Mouse (Mus musculus): Measurements from ENCODE around the gene Rag2. TPM values are rescaled to one million over a fixed set of nuclear protein-coding genes. Genes with fewer than 3 reads are reported as not detected.

The Rag2 gene
- not detected in 2 replicates for polyA plus RNA-seq (2011; ENCODE audit: insufficient read length, low read depth, missing spikeins)

GRCm38 (mm10) chr2:101624526-101624925, at the start of gene Rag2:
Rag2 (plus strand) TSS chr2:101624718.
- Histone ChIP-seq H3K27ac (ENCODE audit: insufficient read depth, low read length) (no peak within 1 kb of the TSS), H3K4me1 (ENCODE audit: control insufficient read depth, insufficient read depth, low read length) (no peaks in the 10 kb centered on the region), H3K4me3 (ENCODE audit: insufficient read depth, low read length) (no peak within 1 kb of the TSS)
- TF ChIP-seq CTCF (IDR thresholded peaks at IDR 0.05; ENCODE audit: borderline replicate concordance, insufficient read depth, low read length) (no peak), POLR2A (IDR thresholded peaks at IDR 0.05; ENCODE audit: low read depth, low read length) (no peak)

GRCm38 (mm10) chr2:101577243-101577642, 47.3 kb upstream of the Rag2 start:
- no peak for TF ChIP-seq CTCF (IDR thresholded peaks at IDR 0.05; ENCODE audit: borderline replicate concordance, insufficient read depth, low read length)
- no peak for TF ChIP-seq POLR2A (IDR thresholded peaks at IDR 0.05; ENCODE audit: low read depth, low read length)
- H3K27ac ChIP-seq (ENCODE audit: insufficient read depth, low read length): no peak overlapping the region
- no peaks in the 10 kb centered on the region for H3K4me1 ChIP-seq (ENCODE audit: control insufficient read depth, insufficient read depth, low read length)
- no peak overlapping the region for H3K4me3 ChIP-seq (ENCODE audit: insufficient read depth, low read length)

- Histone ChIP-seq H3K4me3 (ENCODE audit: insufficient read depth, low read length) (no peak overlapping the region), H3K4me1 (ENCODE audit: control insufficient read depth, insufficient read depth, low read length) (no peaks in the 10 kb centered on the region), H3K27ac (ENCODE audit: insufficient read depth, low read length) (no peak overlapping the region)
- TF ChIP-seq CTCF (IDR thresholded peaks at IDR 0.05; ENCODE audit: borderline replicate concordance, insufficient read depth, low read length) (no peak), POLR2A (IDR thresholded peaks at IDR 0.05; ENCODE audit: low read depth, low read length) (no peak)
Observed at GRCm38 (mm10) chr2:101580027-101580426, 44.5 kb upstream of the Rag2 start.

GRCm38 (mm10) chr2:101580428-101580827, 44.1 kb upstream of the Rag2 start:
- Histone ChIP-seq H3K27ac (ENCODE audit: insufficient read depth, low read length) (no peak overlapping the region), H3K4me1 (ENCODE audit: control insufficient read depth, insufficient read depth, low read length) (no peaks in the 10 kb centered on the region), H3K4me3 (ENCODE audit: insufficient read depth, low read length) (no peak overlapping the region)
- TF ChIP-seq CTCF (IDR thresholded peaks at IDR 0.05; ENCODE audit: borderline replicate concordance, insufficient read depth, low read length) (no peak), POLR2A (IDR thresholded peaks at IDR 0.05; ENCODE audit: low read depth, low read length) (no peak)

- Histone ChIP-seq H3K4me3 (ENCODE audit: insufficient read depth, low read length) (no peak overlapping the region), H3K27ac (ENCODE audit: insufficient read depth, low read length) (no peak overlapping the region), H3K4me1 (ENCODE audit: control insufficient read depth, insufficient read depth, low read length) (no peaks in the 10 kb centered on the region)
- TF ChIP-seq CTCF (IDR thresholded peaks at IDR 0.05; ENCODE audit: borderline replicate concordance, insufficient read depth, low read length) (no peak), POLR2A (IDR thresholded peaks at IDR 0.05; ENCODE audit: low read depth, low read length) (no peak)
Observed at GRCm38 (mm10) chr2:101580977-101581376, 43.5 kb upstream of the Rag2 start.

GRCm38 (mm10) chr2:101581418-101581817, 43.1 kb upstream of the Rag2 start:
- Histone ChIP-seq H3K4me3 (ENCODE audit: insufficient read depth, low read length) (no peak overlapping the region), H3K27ac (ENCODE audit: insufficient read depth, low read length) (no peak overlapping the region), H3K4me1 (ENCODE audit: control insufficient read depth, insufficient read depth, low read length) (no peaks in the 10 kb centered on the region)
- TF ChIP-seq POLR2A (IDR thresholded peaks at IDR 0.05; ENCODE audit: low read depth, low read length): no peak
- no peak for TF ChIP-seq CTCF (IDR thresholded peaks at IDR 0.05; ENCODE audit: borderline replicate concordance, insufficient read depth, low read length)

- H3K4me3 ChIP-seq (ENCODE audit: insufficient read depth, low read length): no peak overlapping the region
- no peak overlapping the region for H3K27ac ChIP-seq (ENCODE audit: insufficient read depth, low read length)
- no peaks in the 10 kb centered on the region for H3K4me1 ChIP-seq (ENCODE audit: control insufficient read depth, insufficient read depth, low read length)
- TF ChIP-seq POLR2A (IDR thresholded peaks at IDR 0.05; ENCODE audit: low read depth, low read length) (no peak), CTCF (IDR thresholded peaks at IDR 0.05; ENCODE audit: borderline replicate concordance, insufficient read depth, low read length) (no peak)
Observed at GRCm38 (mm10) chr2:101591356-101591755, 33.2 kb upstream of the Rag2 start.

- Histone ChIP-seq H3K27ac (ENCODE audit: insufficient read depth, low read length) (no peak overlapping the region), H3K4me3 (ENCODE audit: insufficient read depth, low read length) (no peak overlapping the region), H3K4me1 (ENCODE audit: control insufficient read depth, insufficient read depth, low read length) (no peaks in the 10 kb centered on the region)
- TF ChIP-seq POLR2A (IDR thresholded peaks at IDR 0.05; ENCODE audit: low read depth, low read length) (no peak), CTCF (IDR thresholded peaks at IDR 0.05; ENCODE audit: borderline replicate concordance, insufficient read depth, low read length) (no peak)
Observed at GRCm38 (mm10) chr2:101592023-101592841, 32.3 kb upstream of the Rag2 start.

- Histone ChIP-seq H3K27ac (ENCODE audit: insufficient read depth, low read length) (no peak overlapping the region), H3K4me1 (ENCODE audit: control insufficient read depth, insufficient read depth, low read length) (no peaks in the 10 kb centered on the region), H3K4me3 (ENCODE audit: insufficient read depth, low read length) (no peak overlapping the region)
- TF ChIP-seq CTCF (IDR thresholded peaks at IDR 0.05; ENCODE audit: borderline replicate concordance, insufficient read depth, low read length) (no peak), POLR2A (IDR thresholded peaks at IDR 0.05; ENCODE audit: low read depth, low read length) (no peak)
Observed at GRCm38 (mm10) chr2:101592886-101593285, 31.6 kb upstream of the Rag2 start.

GRCm38 (mm10) chr2:101594681-101595080, 29.8 kb upstream of the Rag2 start:
- no peaks in the 10 kb centered on the region for H3K4me1 ChIP-seq (ENCODE audit: control insufficient read depth, insufficient read depth, low read length)
- no peak overlapping the region for H3K4me3 ChIP-seq (ENCODE audit: insufficient read depth, low read length)
- no peak overlapping the region for H3K27ac ChIP-seq (ENCODE audit: insufficient read depth, low read length)
- TF ChIP-seq POLR2A (IDR thresholded peaks at IDR 0.05; ENCODE audit: low read depth, low read length) (no peak), CTCF (IDR thresholded peaks at IDR 0.05; ENCODE audit: borderline replicate concordance, insufficient read depth, low read length) (no peak)

Measured in embryonic fibroblast, embryonic 13.5 days (primary cell).